Mouse (Mus musculus): ENCODE results near the gene Gm21970. TPM values are rescaled to one million over a fixed set of nuclear protein-coding genes. Genes with fewer than 3 reads are reported as not detected.

The Gm21970 gene
- polyA plus RNA-seq, 1 experiment from 2014 or later, result not detected

DNA sequence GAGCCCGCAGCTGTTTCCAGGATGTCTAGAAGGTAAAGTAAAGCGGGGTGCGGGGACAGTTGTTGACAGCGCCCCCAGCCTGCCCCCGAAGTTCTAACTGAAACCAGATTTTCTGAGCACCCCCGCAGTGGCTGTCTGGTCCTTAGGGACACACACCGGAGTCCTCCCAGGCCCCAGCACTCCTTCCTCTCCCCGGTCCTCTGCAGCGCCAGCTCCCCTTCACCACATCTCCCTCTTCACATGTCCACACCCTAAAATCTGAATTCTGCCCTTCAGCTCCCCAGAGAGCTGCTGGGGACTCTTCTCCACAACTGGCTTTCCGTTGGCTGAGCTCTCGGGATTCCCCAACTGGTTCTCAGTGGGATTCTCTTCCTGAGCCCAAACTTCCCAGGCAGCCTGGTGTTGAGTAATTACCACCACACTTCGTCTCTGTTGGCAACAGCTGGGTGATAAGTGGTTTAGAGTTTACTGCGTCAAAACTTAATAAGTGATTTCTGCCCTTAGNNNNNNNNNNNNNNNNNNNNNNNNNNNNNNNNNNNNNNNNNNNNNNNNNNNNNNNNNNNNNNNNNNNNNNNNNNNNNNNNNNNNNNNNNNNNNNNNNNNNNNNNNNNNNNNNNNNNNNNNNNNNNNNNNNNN is 15.2 kb downstream of the Gm21970 start:
- H3K36me3 ChIP-seq (ENCODE audit: insufficient read depth, low read length), result peaks cover 3% of the 10 kb centered on the region
- H3K27ac ChIP-seq (ENCODE audit: low read length), result peak overlapping the region; percentile 87
- WGBS, result under 1% methylated on average over 13 of the region's 13 CpGs
- peak; percentile 59 for ATAC-seq (ENCODE audit: low FRiP score, low TSS enrichment)
- no peaks in the 10 kb centered on the region for H3K27me3 ChIP-seq (ENCODE audit: insufficient read depth, low read length)
- peak overlapping the region; percentile 91 for H3K9ac ChIP-seq (replicated peaks; ENCODE audit: low read length)
- peak overlapping the region; percentile 91 for H3K4me2 ChIP-seq (replicated peaks; ENCODE audit: low read depth, low read length)
- H3K9me3 ChIP-seq (ENCODE audit: low read length), result no peaks in the 10 kb centered on the region
- peak overlapping the region; percentile 77 for H3K4me3 ChIP-seq (ENCODE audit: low read length)
- H3K4me1 ChIP-seq (ENCODE audit: insufficient read depth, low read length), result peaks cover 38% of the 10 kb centered on the region

DNA sequence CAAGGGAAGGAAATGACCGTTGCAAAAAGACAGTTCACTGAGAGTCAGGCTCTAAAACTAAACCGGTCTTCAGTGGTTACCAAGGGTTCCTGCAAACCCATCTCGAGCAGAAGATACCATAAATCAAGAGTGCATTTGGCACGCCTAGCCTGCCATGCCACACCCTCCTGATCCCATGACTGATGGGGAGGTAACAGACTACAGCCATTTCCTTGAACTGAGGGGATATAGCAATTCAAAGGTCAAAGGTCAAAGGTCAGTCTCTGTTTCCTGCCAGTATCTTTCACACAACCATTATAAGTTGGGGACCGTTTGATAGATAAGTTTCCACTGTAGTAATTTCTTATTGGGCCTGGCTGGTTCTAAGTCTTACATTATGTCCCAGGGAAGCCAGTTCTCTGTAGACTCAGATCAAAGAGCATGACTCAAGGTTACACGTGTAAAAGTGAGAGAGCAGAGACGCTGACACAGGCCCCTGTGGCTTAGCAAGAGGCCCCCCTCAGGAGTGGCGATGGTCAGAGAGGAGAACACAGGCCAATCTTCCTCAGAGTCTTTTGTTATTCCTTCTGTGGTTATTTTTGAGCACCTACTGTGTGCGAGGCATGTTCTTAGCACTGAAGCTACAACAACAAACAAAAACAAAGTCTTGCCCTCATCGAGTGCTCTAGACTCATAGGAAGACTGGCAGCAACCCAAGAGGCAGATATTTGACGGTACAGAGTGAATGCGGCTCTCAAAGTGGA is 21.8 kb downstream of the Gm21970 start:
- peaks cover 31% of the 10 kb centered on the region for H3K4me1 ChIP-seq (ENCODE audit: insufficient read depth, low read length)
- no peaks in the 10 kb centered on the region for H3K27me3 ChIP-seq (ENCODE audit: insufficient read depth, low read length)
- peaks cover 29% of the 10 kb centered on the region for H3K36me3 ChIP-seq (ENCODE audit: insufficient read depth, low read length)
- 50% methylated on average over 12 of the region's 12 CpGs for WGBS
- H3K27ac ChIP-seq (ENCODE audit: low read length), result 0 out of 2 replicates have a peak overlapping the region, but pooled peaks have one; percentile 1
- ATAC-seq (ENCODE audit: low FRiP score, low TSS enrichment), result no peak
- H3K9ac ChIP-seq (replicated peaks; ENCODE audit: low read length), result no peak overlapping the region
- no peak overlapping the region for H3K4me3 ChIP-seq (ENCODE audit: low read length)
- no peak overlapping the region for H3K4me2 ChIP-seq (replicated peaks; ENCODE audit: low read depth, low read length)
- no peaks in the 10 kb centered on the region for H3K9me3 ChIP-seq (ENCODE audit: low read length)

DNA sequence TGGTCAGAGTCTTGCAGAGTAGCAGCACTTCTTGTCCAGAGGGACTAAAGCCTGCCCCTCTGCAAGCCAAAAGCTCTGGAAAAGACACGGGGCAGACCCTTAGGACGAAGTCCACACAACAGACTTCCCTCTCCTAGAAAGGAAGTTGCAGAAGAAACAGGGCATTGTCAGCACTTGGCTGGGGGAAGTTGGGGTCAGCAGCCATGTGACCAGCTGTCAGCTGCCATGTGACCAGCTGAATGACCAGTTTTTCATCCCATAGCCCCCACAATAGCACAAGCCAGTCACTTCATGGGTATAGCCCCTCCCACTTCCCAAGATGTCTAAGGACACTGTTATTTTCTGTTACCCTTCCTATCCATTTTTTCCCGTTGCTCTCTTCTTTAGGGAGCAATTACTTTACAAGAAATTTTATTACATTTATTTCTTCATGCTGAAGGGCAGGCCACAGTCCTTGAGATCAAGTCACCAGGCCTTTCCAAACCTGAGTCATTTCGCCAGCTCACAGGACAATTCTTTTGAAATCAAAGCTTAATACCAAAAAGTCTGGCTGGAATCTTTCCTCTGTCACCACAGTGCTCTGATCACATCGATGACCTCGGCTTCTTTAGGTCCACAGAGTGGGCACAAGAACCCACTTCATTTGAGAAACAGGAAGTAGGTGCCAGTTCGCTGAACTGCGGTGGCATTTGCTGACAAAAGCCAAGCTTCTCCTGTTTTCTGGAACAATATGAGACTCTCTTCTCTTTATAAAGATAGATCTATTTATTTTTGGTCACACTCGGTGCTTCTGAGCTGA is 24.1 kb downstream of the Gm21970 start:
- Histone ChIP-seq H3K27me3 (ENCODE audit: insufficient read depth, low read length) (no peaks in the 10 kb centered on the region), H3K9me3 (ENCODE audit: low read length) (no peaks in the 10 kb centered on the region), H3K9ac (replicated peaks; ENCODE audit: low read length) (no peak overlapping the region), H3K36me3 (ENCODE audit: insufficient read depth, low read length) (peaks cover 40% of the 10 kb centered on the region), H3K4me1 (ENCODE audit: insufficient read depth, low read length) (peaks cover 25% of the 10 kb centered on the region), H3K4me2 (replicated peaks; ENCODE audit: low read depth, low read length) (no peak overlapping the region), H3K4me3 (ENCODE audit: low read length) (no peak overlapping the region), H3K27ac (ENCODE audit: low read length) (no peak overlapping the region)
- no peak for ATAC-seq (ENCODE audit: low FRiP score, low TSS enrichment)
- 77% methylated on average over 9 of the region's 9 CpGs for WGBS

DNA sequence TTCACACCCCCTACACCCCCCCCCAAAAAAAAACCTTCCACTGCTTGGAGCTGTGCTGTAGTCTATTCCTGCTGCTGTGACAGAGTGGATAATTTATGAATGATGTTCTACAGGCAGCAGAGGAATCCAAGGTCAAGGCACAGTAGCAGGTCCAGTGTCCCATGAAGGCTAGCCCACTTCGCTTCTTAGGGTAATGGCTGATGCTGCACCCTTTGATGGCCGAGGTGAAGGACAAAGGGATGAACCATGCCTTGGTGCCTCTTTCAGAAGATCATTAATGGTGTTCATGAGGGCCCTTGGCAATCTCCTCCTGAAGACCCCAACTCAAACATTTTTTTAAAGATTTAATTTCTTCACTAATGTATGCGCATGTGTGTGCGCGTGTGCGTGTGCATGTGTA is 24.8 kb downstream of the Gm21970 start:
- H3K36me3 ChIP-seq (ENCODE audit: insufficient read depth, low read length), result peaks cover 44% of the 10 kb centered on the region
- no peak overlapping the region for H3K27ac ChIP-seq (ENCODE audit: low read length)
- H3K27me3 ChIP-seq (ENCODE audit: insufficient read depth, low read length), result no peaks in the 10 kb centered on the region

DNA sequence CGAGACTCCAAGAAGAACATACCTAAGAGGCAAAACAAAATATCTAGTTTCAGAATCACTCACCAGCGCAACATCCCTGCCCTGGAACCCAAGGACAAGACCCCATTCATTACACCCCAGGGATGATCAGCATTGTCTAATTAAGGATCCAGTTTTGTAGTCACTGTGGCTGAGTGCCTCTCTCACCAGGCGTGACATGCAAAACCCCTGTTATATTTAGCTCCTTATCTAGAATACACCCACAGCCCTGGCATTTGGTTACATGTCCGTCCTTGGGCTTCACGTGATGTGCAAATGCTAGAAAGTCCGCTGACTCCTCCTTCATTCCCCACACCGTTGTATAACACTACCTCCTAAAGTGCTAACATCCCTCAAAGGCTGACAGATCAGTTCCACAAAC is 25.4 kb downstream of the Gm21970 start:
- peaks cover 20% of the 10 kb centered on the region for H3K4me1 ChIP-seq (ENCODE audit: insufficient read depth, low read length)
- no peak overlapping the region for H3K9ac ChIP-seq (replicated peaks; ENCODE audit: low read length)
- no peaks in the 10 kb centered on the region for H3K27me3 ChIP-seq (ENCODE audit: insufficient read depth, low read length)
- H3K36me3 ChIP-seq (ENCODE audit: insufficient read depth, low read length), result peaks cover 49% of the 10 kb centered on the region
- peak; percentile 44; the same call in 1 of the 2 replicates for ATAC-seq (ENCODE audit: low FRiP score, low TSS enrichment)
- 61% methylated on average over 7 of the region's 7 CpGs for WGBS
- H3K4me3 ChIP-seq (ENCODE audit: low read length), result no peak overlapping the region
- H3K9me3 ChIP-seq (ENCODE audit: low read length), result no peaks in the 10 kb centered on the region
- H3K27ac ChIP-seq (ENCODE audit: low read length), result no peak overlapping the region
- H3K4me2 ChIP-seq (replicated peaks; ENCODE audit: low read depth, low read length), result no peak overlapping the region

More for the DNA sequence above, 24.8 kb downstream of the Gm21970 start:
- Histone ChIP-seq H3K4me1 (ENCODE audit: insufficient read depth, low read length) (peaks cover 20% of the 10 kb centered on the region), H3K4me3 (ENCODE audit: low read length) (no peak overlapping the region), H3K4me2 (replicated peaks; ENCODE audit: low read depth, low read length) (no peak overlapping the region), H3K9me3 (ENCODE audit: low read length) (no peaks in the 10 kb centered on the region), H3K9ac (replicated peaks; ENCODE audit: low read length) (no peak overlapping the region)
- no peak for ATAC-seq (ENCODE audit: low FRiP score, low TSS enrichment)
- 89% methylated on average over 6 of the region's 6 CpGs for WGBS

DNA sequence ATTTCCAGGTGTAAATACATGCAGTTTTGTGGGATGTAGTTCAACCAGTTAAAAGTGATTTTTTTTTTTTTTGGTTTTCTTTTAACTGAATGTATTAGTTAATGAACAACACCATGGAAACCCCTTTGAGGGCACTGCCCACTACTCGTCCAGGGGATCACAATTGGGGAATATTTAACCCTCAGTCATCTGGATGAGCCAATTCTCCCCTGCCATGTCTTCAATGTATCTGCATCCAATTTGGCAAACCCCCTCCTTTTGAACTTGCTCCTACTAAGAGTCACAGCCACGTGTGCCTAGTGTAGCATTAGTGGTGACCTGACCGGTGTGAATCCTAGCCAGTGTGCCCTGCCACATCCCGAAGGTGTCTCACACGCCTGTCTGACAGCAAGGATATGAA is 27.0 kb downstream of the Gm21970 start:
- no peak overlapping the region for H3K4me3 ChIP-seq (ENCODE audit: low read length)
- peaks cover 43% of the 10 kb centered on the region for H3K36me3 ChIP-seq (ENCODE audit: insufficient read depth, low read length)
- ATAC-seq (ENCODE audit: low FRiP score, low TSS enrichment), result no peak; the same call in 1 of the 2 replicates
- 73% methylated on average over 5 of the region's 5 CpGs for WGBS
- peaks cover 20% of the 10 kb centered on the region for H3K4me1 ChIP-seq (ENCODE audit: insufficient read depth, low read length)
- H3K9me3 ChIP-seq (ENCODE audit: low read length), result no peaks in the 10 kb centered on the region
- 0 out of 2 replicates have a peak overlapping the region, but pooled peaks have one; percentile 0 for H3K27ac ChIP-seq (ENCODE audit: low read length)
- no peaks in the 10 kb centered on the region for H3K27me3 ChIP-seq (ENCODE audit: insufficient read depth, low read length)
- H3K9ac ChIP-seq (replicated peaks; ENCODE audit: low read length), result no peak overlapping the region
- no peak overlapping the region for H3K4me2 ChIP-seq (replicated peaks; ENCODE audit: low read depth, low read length)

DNA sequence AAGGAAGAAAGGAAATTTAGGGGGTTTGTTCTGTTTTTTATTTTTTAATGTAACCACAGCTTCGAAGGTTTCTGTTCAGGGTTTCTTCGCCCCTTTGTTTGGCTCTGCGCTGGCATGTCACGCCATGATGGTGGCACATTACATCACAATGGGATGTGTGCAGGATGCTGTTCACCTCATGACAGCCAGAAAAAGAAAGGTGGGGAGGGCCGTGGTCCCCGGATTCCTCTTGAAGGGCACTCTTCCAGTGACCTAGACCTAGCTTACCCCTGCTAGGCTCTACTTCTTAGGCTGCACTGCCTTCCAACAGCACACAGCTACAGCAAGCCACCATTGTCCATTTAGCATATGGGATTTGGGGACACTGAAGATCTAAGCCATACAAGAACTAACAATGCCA is 34.3 kb downstream of the Gm21970 start:
- no peak for ATAC-seq (ENCODE audit: low FRiP score, low TSS enrichment)
- no peak overlapping the region for H3K4me3 ChIP-seq (ENCODE audit: low read length)
- 94% methylated on average over 6 of the region's 6 CpGs for WGBS
- no peak overlapping the region for H3K4me2 ChIP-seq (replicated peaks; ENCODE audit: low read depth, low read length)
- 0 out of 2 replicates have a peak, but pooled peaks cover 4% of the 10 kb centered on the region for H3K4me1 ChIP-seq (ENCODE audit: insufficient read depth, low read length)
- no peak overlapping the region for H3K27ac ChIP-seq (ENCODE audit: low read length)
- no peaks in the 10 kb centered on the region for H3K27me3 ChIP-seq (ENCODE audit: insufficient read depth, low read length)
- peaks cover 36% of the 10 kb centered on the region for H3K36me3 ChIP-seq (ENCODE audit: insufficient read depth, low read length)
- H3K9me3 ChIP-seq (ENCODE audit: low read length), result peaks cover 11% of the 10 kb centered on the region; the same call in 1 of the 2 replicates
- H3K9ac ChIP-seq (replicated peaks; ENCODE audit: low read length), result no peak overlapping the region

DNA sequence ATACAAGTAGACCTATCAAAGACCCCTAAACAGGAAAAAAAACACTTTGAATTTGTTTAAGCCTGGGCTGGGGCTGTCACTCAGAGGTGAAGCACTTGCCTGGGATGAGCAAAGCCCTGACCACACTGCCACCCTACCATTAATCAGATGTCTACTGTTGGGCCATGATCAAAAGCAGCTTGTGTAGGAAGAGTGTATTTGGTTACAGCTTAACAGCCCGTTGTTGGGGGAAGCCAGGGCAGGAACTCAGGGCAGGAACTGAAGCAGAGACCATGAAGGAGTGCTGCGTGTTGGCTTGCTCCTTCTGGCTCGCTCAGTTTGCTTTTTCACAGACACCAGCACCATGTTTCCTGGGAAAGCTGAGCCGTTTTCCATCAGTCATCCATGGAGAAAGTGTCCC is 35.1 kb downstream of the Gm21970 start:
- Histone ChIP-seq H3K27me3 (ENCODE audit: insufficient read depth, low read length) (no peaks in the 10 kb centered on the region), H3K36me3 (ENCODE audit: insufficient read depth, low read length) (peaks cover 32% of the 10 kb centered on the region), H3K4me3 (ENCODE audit: low read length) (no peak overlapping the region), H3K27ac (ENCODE audit: low read length) (no peak overlapping the region), H3K9ac (replicated peaks; ENCODE audit: low read length) (no peak overlapping the region), H3K4me2 (replicated peaks; ENCODE audit: low read depth, low read length) (no peak overlapping the region), H3K9me3 (ENCODE audit: low read length) (peaks cover 11% of the 10 kb centered on the region; the same call in 1 of the 2 replicates), H3K4me1 (ENCODE audit: insufficient read depth, low read length) (0 out of 2 replicates have a peak, but pooled peaks cover 4% of the 10 kb centered on the region)
- ATAC-seq (ENCODE audit: low FRiP score, low TSS enrichment), result no peak
- 56% methylated on average over 4 of the region's 4 CpGs for WGBS

DNA sequence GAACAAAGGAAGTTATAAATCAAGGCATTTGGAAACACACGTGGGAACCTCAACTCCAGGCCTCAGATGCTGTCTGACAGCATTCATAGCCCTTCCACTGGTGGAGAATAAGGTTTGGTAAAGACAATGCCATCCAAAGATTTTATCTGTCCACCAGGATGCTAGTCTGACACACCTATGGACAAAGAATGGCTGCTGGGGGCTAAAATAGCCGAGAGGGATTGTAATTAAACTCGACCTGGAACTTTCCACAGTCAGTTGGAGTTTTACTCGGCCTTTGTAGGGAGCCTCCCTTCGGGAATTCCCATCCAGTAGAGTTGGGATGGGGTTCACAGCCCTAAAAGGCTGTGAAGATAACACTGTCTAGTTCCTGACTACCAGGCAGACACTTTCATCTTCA is 35.9 kb downstream of the Gm21970 start:
- H3K27ac ChIP-seq (ENCODE audit: low read length), result no peak overlapping the region

More for the DNA sequence above, 35.9 kb downstream of the Gm21970 start:
- 49% methylated on average over 5 of the region's 5 CpGs for WGBS
- peaks cover 28% of the 10 kb centered on the region for H3K36me3 ChIP-seq (ENCODE audit: insufficient read depth, low read length)
- ATAC-seq (ENCODE audit: low FRiP score, low TSS enrichment), result no peak
- H3K9ac ChIP-seq (replicated peaks; ENCODE audit: low read length), result no peak overlapping the region
- H3K4me1 ChIP-seq (ENCODE audit: insufficient read depth, low read length), result 0 out of 2 replicates have a peak, but pooled peaks cover 4% of the 10 kb centered on the region
- peaks cover 11% of the 10 kb centered on the region; the same call in 1 of the 2 replicates for H3K9me3 ChIP-seq (ENCODE audit: low read length)
- no peaks in the 10 kb centered on the region for H3K27me3 ChIP-seq (ENCODE audit: insufficient read depth, low read length)
- H3K4me2 ChIP-seq (replicated peaks; ENCODE audit: low read depth, low read length), result no peak overlapping the region
- no peak overlapping the region for H3K4me3 ChIP-seq (ENCODE audit: low read length)

Measured in kidney, embryonic 16.5 days (tissue).